Mouse (Mus musculus) forebrain, embryonic 15.5 days (tissue): ENCODE measurements around the gene Tmprss12. TPM values are rescaled to one million over a fixed set of nuclear protein-coding genes. Genes with fewer than 3 reads are reported as not detected.

Experiments
- ATAC-seq: fragments of 200-750 bp; cut with Nextera tagmentation; replicated peaks from 2 replicates; pipeline ENCODE4 v1.8.0; 2017; ENCODE audit warnings: mild to moderate bottlenecking, moderate TSS enrichment, moderate library complexity
- H3K27ac ChIP-seq: fragments of 300-500 bp; sonication (generic); replicated peaks from 2 replicates; pipeline ENCODE4 v1.5.1; 2015; ENCODE audit warnings: mild to moderate bottlenecking, inconsistent platforms
- H3K27me3 ChIP-seq: fragments of 300-500 bp; sonication (generic); 2 replicates; pipeline ENCODE4 v1.6.1; 2015; ENCODE audit warnings: inconsistent platforms
- H3K36me3 ChIP-seq: fragments of 300-500 bp; sonication (generic); 2 replicates; pipeline ENCODE4 v1.6.1; 2015; ENCODE audit warnings: mild to moderate bottlenecking, inconsistent platforms
- H3K4me1 ChIP-seq: fragments of 300-500 bp; sonication (generic); 2 replicates; pipeline ENCODE4 v1.6.1; 2015; ENCODE audit warnings: inconsistent platforms
- H3K4me2 ChIP-seq: fragments of 300-500 bp; sonication (generic); replicated peaks from 2 replicates; pipeline ENCODE4 v1.6.1; 2015; ENCODE audit warnings: mild to moderate bottlenecking, inconsistent platforms
- H3K4me3 ChIP-seq: fragments of 300-500 bp; sonication (generic); 2 replicates; pipeline ENCODE4 v1.5.1; 2015; ENCODE audit warnings: mild to moderate bottlenecking, inconsistent platforms
- H3K9ac ChIP-seq: fragments of 300-500 bp; sonication (generic); replicated peaks from 2 replicates; pipeline ENCODE4 v1.6.1; 2015; ENCODE audit warnings: mild to moderate bottlenecking, inconsistent platforms
- H3K9me3 ChIP-seq: fragments of 300-500 bp; sonication (generic); 2 replicates; pipeline ENCODE4 v1.6.1; 2016; ENCODE audit warnings: inconsistent platforms
- WGBS: fragments of 180-500 bp; shearing (Covaris S2); methylation state at CpG from one replicate; pipeline ENCODE4 v1.1.7; 2015; ENCODE audit warnings: mixed read lengths; 5-methylcytosine and 5-hydroxymethylcytosine counted together
- polyA plus RNA-seq: library from polyadenylated mRNA; unstranded; fragments of >200 nt; fragmentation: Nextera tagmentation; extraction: Ambion mirVana; gene quantifications from 2 replicates; pipeline ENCODE4 v1.2.1, GENCODE M21; 2015

The Tmprss12 gene
- polyA plus RNA-seq = not detected in 2 replicates

- H3K9me3 ChIP-seq = no peaks in the 10 kb centered on the region
- H3K4me3 ChIP-seq = no peak within 1 kb of the TSS
- H3K9ac ChIP-seq = no peak within 1 kb of the TSS
- no peak within 1 kb of the TSS for H3K4me2 ChIP-seq
- no peaks in the 10 kb centered on the region for H3K36me3 ChIP-seq
- ATAC-seq = no peak
- no peaks in the 10 kb centered on the region for H3K27me3 ChIP-seq
- H3K27ac ChIP-seq = no peak within 1 kb of the TSS
- WGBS = 97% methylated on average over 20 of the region's 20 CpGs
- no peaks in the 10 kb centered on the region for H3K4me1 ChIP-seq
Measured at GRCm38 (mm10) chr15:100280626-100281025, at the start of gene Tmprss12. Gene Tmprss12, plus strand, starts transcription at chr15:100280837.

GRCm38 (mm10) chr15:100231616-100232525, 48.8 kb upstream of the Tmprss12 start:
- peaks cover 19% of the 10 kb centered on the region for H3K4me1 ChIP-seq
- no peak overlapping the region for H3K4me3 ChIP-seq
- no peaks in the 10 kb centered on the region for H3K9me3 ChIP-seq
- H3K27me3 ChIP-seq = no peaks in the 10 kb centered on the region
- no peak overlapping the region for H3K27ac ChIP-seq
- H3K4me2 ChIP-seq = no peak overlapping the region
- no peak overlapping the region for H3K9ac ChIP-seq
- WGBS = 86% methylated on average over 14 of the region's 14 CpGs
- H3K36me3 ChIP-seq = peaks cover 18% of the 10 kb centered on the region
- ATAC-seq = no peak

- no peaks in the 10 kb centered on the region for H3K9me3 ChIP-seq
- no peaks in the 10 kb centered on the region for H3K27me3 ChIP-seq
- H3K4me3 ChIP-seq = no peak overlapping the region
- H3K4me1 ChIP-seq = no peaks in the 10 kb centered on the region
- H3K36me3 ChIP-seq = peaks cover 32% of the 10 kb centered on the region
- H3K27ac ChIP-seq = no peak overlapping the region
- WGBS = 92% methylated on average over 12 of the region's 12 CpGs
- ATAC-seq = no peak
- H3K9ac ChIP-seq = no peak overlapping the region
- no peak overlapping the region for H3K4me2 ChIP-seq
Measured at GRCm38 (mm10) chr15:100235208-100235965, 45.2 kb upstream of the Tmprss12 start.

- no peak for ATAC-seq
- WGBS = 96% methylated on average over 6 of the region's 6 CpGs
- Histone ChIP-seq H3K27ac (no peak overlapping the region), H3K9me3 (no peaks in the 10 kb centered on the region), H3K4me2 (no peak overlapping the region), H3K36me3 (peaks cover 37% of the 10 kb centered on the region), H3K4me3 (no peak overlapping the region), H3K4me1 (no peaks in the 10 kb centered on the region), H3K27me3 (no peaks in the 10 kb centered on the region), H3K9ac (no peak overlapping the region)
Measured at GRCm38 (mm10) chr15:100236952-100237351, 43.7 kb upstream of the Tmprss12 start.

- Histone ChIP-seq H3K9me3 (no peaks in the 10 kb centered on the region), H3K4me3 (no peak overlapping the region), H3K9ac (no peak overlapping the region), H3K4me1 (no peaks in the 10 kb centered on the region), H3K36me3 (peaks cover 42% of the 10 kb centered on the region), H3K4me2 (no peak overlapping the region), H3K27me3 (no peaks in the 10 kb centered on the region), H3K27ac (no peak overlapping the region)
- no peak for ATAC-seq
- 95% methylated on average over 6 of the region's 6 CpGs for WGBS
Measured at GRCm38 (mm10) chr15:100241780-100242179, 38.9 kb upstream of the Tmprss12 start.

GRCm38 (mm10) chr15:100245951-100246350, 34.7 kb upstream of the Tmprss12 start:
- Histone ChIP-seq H3K27ac (no peak overlapping the region), H3K9me3 (no peaks in the 10 kb centered on the region), H3K36me3 (peaks cover 64% of the 10 kb centered on the region), H3K27me3 (no peaks in the 10 kb centered on the region), H3K4me3 (no peak overlapping the region), H3K9ac (no peak overlapping the region), H3K4me2 (no peak overlapping the region), H3K4me1 (no peaks in the 10 kb centered on the region)
- ATAC-seq = no peak
- WGBS = 96% methylated on average over 7 of the region's 7 CpGs

GRCm38 (mm10) chr15:100247296-100247695, 33.3 kb upstream of the Tmprss12 start:
- H3K9ac ChIP-seq = no peak overlapping the region
- no peaks in the 10 kb centered on the region for H3K9me3 ChIP-seq
- H3K27me3 ChIP-seq = no peaks in the 10 kb centered on the region
- no peak overlapping the region for H3K4me2 ChIP-seq
- no peak for ATAC-seq
- no peaks in the 10 kb centered on the region for H3K4me1 ChIP-seq
- peaks cover 72% of the 10 kb centered on the region for H3K36me3 ChIP-seq
- H3K27ac ChIP-seq = no peak overlapping the region
- 94% methylated on average over 9 of the region's 9 CpGs for WGBS
- H3K4me3 ChIP-seq = no peak overlapping the region

GRCm38 (mm10) chr15:100248665-100249433, 31.8 kb upstream of the Tmprss12 start:
- no peak for ATAC-seq

GRCm38 (mm10) chr15:100251153-100251780, 29.4 kb upstream of the Tmprss12 start:
- WGBS = 93% methylated on average over 6 of the region's 6 CpGs
- ATAC-seq = no peak
- Histone ChIP-seq H3K4me3 (no peak overlapping the region), H3K36me3 (peaks cover 89% of the 10 kb centered on the region), H3K9ac (no peak overlapping the region), H3K27ac (no peak overlapping the region), H3K27me3 (no peaks in the 10 kb centered on the region), H3K4me2 (no peak overlapping the region), H3K9me3 (no peaks in the 10 kb centered on the region), H3K4me1 (no peaks in the 10 kb centered on the region)

More at GRCm38 (mm10) chr15:100248665-100249433, 31.8 kb upstream of the Tmprss12 start:
- Histone ChIP-seq H3K9ac (no peak overlapping the region), H3K27me3 (no peaks in the 10 kb centered on the region), H3K4me3 (no peak overlapping the region), H3K27ac (no peak overlapping the region), H3K9me3 (no peaks in the 10 kb centered on the region), H3K4me2 (no peak overlapping the region), H3K36me3 (peaks cover 78% of the 10 kb centered on the region), H3K4me1 (no peaks in the 10 kb centered on the region)
- 97% methylated on average over 6 of the region's 6 CpGs for WGBS

GRCm38 (mm10) chr15:100256386-100256785, 24.3 kb upstream of the Tmprss12 start:
- H3K9ac ChIP-seq = no peak overlapping the region
- H3K4me1 ChIP-seq = no peaks in the 10 kb centered on the region
- peaks cover 72% of the 10 kb centered on the region for H3K36me3 ChIP-seq
- H3K4me2 ChIP-seq = no peak overlapping the region
- H3K9me3 ChIP-seq = no peaks in the 10 kb centered on the region
- H3K4me3 ChIP-seq = no peak overlapping the region
- no peak for ATAC-seq
- no peaks in the 10 kb centered on the region for H3K27me3 ChIP-seq
- H3K27ac ChIP-seq = no peak overlapping the region
- 88% methylated on average over 6 of the region's 6 CpGs for WGBS

- H3K9ac ChIP-seq = no peak overlapping the region
- 90% methylated on average over 5 of the region's 5 CpGs for WGBS
- peaks cover 68% of the 10 kb centered on the region for H3K36me3 ChIP-seq
- H3K9me3 ChIP-seq = no peaks in the 10 kb centered on the region
- H3K4me2 ChIP-seq = no peak overlapping the region
- no peaks in the 10 kb centered on the region for H3K4me1 ChIP-seq
- H3K27ac ChIP-seq = no peak overlapping the region
- H3K27me3 ChIP-seq = no peaks in the 10 kb centered on the region
- H3K4me3 ChIP-seq = no peak overlapping the region
- no peak for ATAC-seq
Measured at GRCm38 (mm10) chr15:100257305-100257704, 23.3 kb upstream of the Tmprss12 start.
